Mouse (Mus musculus) thymus, postnatal 25 days (tissue): ENCODE measurements around the gene Il21r.

ENCODE experiments used
- DNase-seq: peaks from one replicate; pipeline ENCODE4 v3.0.0; 2022

The Il21r gene

GRCm38 (mm10) chr7:125645413-125645812 is 42.2 kb downstream of the Il21r start:
- no peak for DNase-seq

GRCm38 (mm10) chr7:125649013-125649412 is 45.8 kb downstream of the Il21r start:
- no peak for DNase-seq

GRCm38 (mm10) chr7:125657511-125657910 is 54.3 kb downstream of the Il21r start:
- DNase-seq = no peak

GRCm38 (mm10) chr7:125663654-125664053 is 60.4 kb downstream of the Il21r start:
- no peak for DNase-seq

- no peak for DNase-seq
These were observed 67.6 kb downstream of the Il21r start for GRCm38 (mm10) chr7:125670865-125671264.

- no peak for DNase-seq
These were observed 68.2 kb downstream of the Il21r start for GRCm38 (mm10) chr7:125671396-125671795.

GRCm38 (mm10) chr7:125674916-125675315 is 71.7 kb downstream of the Il21r start:
- DNase-seq = peak; percentile 61

- no peak for DNase-seq
These were observed 75.5 kb downstream of the Il21r start for GRCm38 (mm10) chr7:125678756-125679155.

- no peak for DNase-seq
These were observed 76.7 kb downstream of the Il21r start for GRCm38 (mm10) chr7:125679936-125680335.
